Mouse (Mus musculus) neural tube, embryonic 14.5 days (tissue): ENCODE data around the gene Dnajc27. TPM values are rescaled to one million over a fixed set of nuclear protein-coding genes. Genes with fewer than 3 reads are reported as not detected.

Source experiments
- ATAC-seq: fragments of 200-750 bp; cut with Nextera tagmentation; 2 replicates; pipeline ENCODE4 v1.8.0; 2017; ENCODE audit warnings: low read depth, mild to moderate bottlenecking, moderate TSS enrichment, moderate library complexity
- H3K27ac ChIP-seq: fragments of 300-500 bp; sonication (generic); 2 replicates; pipeline ENCODE4 v1.5.1; 2014; ENCODE audit warnings: low read depth, mild to moderate bottlenecking, control low read depth, low read length, moderate library complexity, mixed read lengths
- H3K27me3 ChIP-seq: fragments of 300-500 bp; sonication (generic); 2 replicates; pipeline ENCODE4 v1.6.1; 2014; ENCODE audit warnings: low read length; ENCODE audit not compliant: control insufficient read depth, insufficient read depth
- H3K36me3 ChIP-seq: fragments of 300-500 bp; sonication (generic); 2 replicates; pipeline ENCODE4 v1.6.1; 2014; ENCODE audit warnings: low read length, mixed read lengths; ENCODE audit not compliant: control insufficient read depth, insufficient read depth
- H3K4me1 ChIP-seq: fragments of 300-500 bp; sonication (generic); 2 replicates; pipeline ENCODE4 v1.6.1; 2014; ENCODE audit warnings: low read length; ENCODE audit not compliant: control insufficient read depth, insufficient read depth
- H3K4me2 ChIP-seq: fragments of 300-500 bp; sonication (generic); 2 replicates; pipeline ENCODE4 v1.6.1; 2014; ENCODE audit warnings: mild to moderate bottlenecking, low read depth, low read length, control low read depth
- H3K4me3 ChIP-seq: fragments of 300-500 bp; sonication (generic); 2 replicates; pipeline ENCODE4 v1.5.1; 2014; ENCODE audit warnings: low read depth, low read length, control low read depth, mixed read lengths
- H3K9ac ChIP-seq: fragments of 300-500 bp; sonication (generic); replicated peaks from 2 replicates; pipeline ENCODE4 v1.6.1; 2014; ENCODE audit warnings: low read depth, mild to moderate bottlenecking, control low read depth, low read length, mixed read lengths
- H3K9me3 ChIP-seq: fragments of 300-500 bp; sonication (generic); 2 replicates; pipeline ENCODE4 v1.6.1; 2016; ENCODE audit warnings: low read length; ENCODE audit not compliant: control insufficient read depth
- WGBS: fragments of 180-500 bp; shearing (Covaris S2); extraction: QIAGEN DNeasy Blood & Tissue Kit; methylation state at CpG from one replicate; pipeline ENCODE4 v1.1.7; 2014; 5-methylcytosine and 5-hydroxymethylcytosine counted together
- polyA plus RNA-seq: library from polyadenylated mRNA; unstranded; fragments of >200 nt; fragmentation: Nextera tagmentation; extraction: Ambion mirVana; gene quantifications from 2 replicates; pipeline ENCODE4 v1.2.1, GENCODE M21; 2014

Gene Dnajc27
- polyA plus RNA-seq: 21.6 and 25.6 TPM in 2 replicates

DNA sequence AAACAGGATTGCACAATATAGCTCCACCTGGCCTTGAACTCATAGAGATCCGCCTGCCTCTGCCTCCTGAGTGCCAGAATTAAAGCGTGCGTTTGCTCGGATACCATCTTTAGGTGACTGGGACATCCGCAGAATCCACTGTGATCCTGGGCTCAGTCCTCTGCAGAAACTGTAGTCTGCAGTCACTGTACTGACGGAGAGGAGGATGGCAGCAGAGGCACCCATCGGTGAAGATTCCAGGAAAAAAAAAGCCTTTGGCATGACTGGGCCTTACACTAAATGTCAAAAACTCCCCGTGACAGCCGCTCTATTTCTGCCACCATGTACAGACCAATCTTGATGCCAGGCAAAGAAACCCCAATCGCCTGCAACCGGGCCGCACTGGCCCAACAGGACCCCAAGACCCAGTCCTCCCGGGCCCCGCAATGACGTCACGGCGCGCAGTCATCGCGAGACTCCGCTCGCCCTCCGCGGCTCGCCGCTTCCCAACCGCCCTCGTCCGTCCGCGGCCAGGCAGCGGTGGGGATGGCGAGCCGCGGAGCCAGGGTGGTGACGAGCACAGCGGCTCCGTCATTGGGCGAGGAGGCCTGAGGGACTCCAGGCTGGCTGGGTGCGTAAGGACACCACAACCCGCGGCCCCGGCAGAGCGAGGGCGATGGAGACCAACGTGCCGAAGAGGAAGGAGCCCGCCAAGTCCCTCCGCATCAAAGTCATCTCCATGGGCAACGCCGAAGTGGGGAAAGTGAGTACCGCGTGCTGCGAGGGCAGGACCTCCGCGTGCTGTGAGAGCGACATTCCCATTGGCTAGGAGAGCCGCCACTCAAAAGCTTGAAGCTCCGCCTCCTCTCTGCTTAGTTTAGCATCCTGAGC lies at the start of gene Dnajc27:
Gene Dnajc27, plus strand, starts transcription at position 452 of the 870 bp plus-strand sequence.
- Histone ChIP-seq H3K36me3 (peaks cover 14% of the 10 kb centered on the region), H3K27me3 (no peaks in the 10 kb centered on the region), H3K4me3 (peak within 1 kb of the TSS; percentile 52), H3K9me3 (no peaks in the 10 kb centered on the region), H3K4me1 (peaks cover 4% of the 10 kb centered on the region; the same call in 1 of the 2 replicates), H3K9ac (peak within 1 kb of the TSS; percentile 78), H3K4me2 (peak within 1 kb of the TSS; percentile 69), H3K27ac (peak within 1 kb of the TSS; percentile 98)
- peak; percentile 97 for ATAC-seq
- 4% methylated on average over 59 of the region's 59 CpGs for WGBS

DNA sequence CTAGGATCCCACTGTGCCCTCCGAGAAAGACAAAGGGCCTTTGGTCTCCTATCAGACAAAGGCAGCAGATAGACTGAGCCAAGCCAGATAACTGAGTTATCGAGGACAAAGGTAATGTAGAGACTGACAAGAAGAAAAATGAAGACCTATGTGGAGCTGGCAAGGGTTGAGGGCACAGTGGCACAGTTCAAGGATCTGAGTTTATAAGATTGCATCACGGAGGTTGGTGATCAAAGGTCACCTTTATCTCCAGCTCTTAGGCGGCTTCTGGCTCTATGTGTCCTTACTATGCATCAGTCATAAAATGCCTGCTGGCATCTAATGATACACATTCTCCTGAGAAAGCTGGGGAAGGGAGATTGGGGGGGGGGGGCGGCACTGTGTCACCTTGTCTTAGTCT lies 46.2 kb upstream of the Dnajc27 start:
- H3K27me3 ChIP-seq: no peaks in the 10 kb centered on the region
- peaks cover 12% of the 10 kb centered on the region for H3K4me1 ChIP-seq
- no peak overlapping the region for H3K4me3 ChIP-seq
- H3K9ac ChIP-seq: no peak overlapping the region
- no peak overlapping the region for H3K4me2 ChIP-seq
- no peaks in the 10 kb centered on the region for H3K9me3 ChIP-seq
- no peak for ATAC-seq
- no peaks in the 10 kb centered on the region for H3K36me3 ChIP-seq
- H3K27ac ChIP-seq: no peak overlapping the region
- WGBS: 89% methylated on average over 5 of the region's 5 CpGs

DNA sequence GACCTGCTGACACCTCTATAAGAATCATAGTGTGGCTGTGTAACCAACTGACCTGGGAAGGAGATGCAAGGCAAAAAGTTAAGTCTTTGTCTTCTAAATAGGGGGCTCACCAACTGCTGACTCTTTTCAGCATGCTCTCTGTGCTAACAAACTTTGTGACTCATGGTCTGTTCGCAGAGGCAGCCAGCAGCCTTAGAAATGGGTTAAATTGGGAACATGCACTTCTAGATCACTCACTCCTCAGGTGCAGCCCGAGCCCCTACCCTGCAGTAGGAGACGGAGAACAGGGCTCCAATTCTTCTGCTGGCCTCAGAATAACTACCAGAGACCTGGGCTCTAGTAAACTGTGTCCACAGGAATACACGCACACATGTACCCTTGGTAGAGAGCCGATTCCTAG lies 44.9 kb upstream of the Dnajc27 start:
- ATAC-seq: no peak
- Histone ChIP-seq H3K27ac (peak overlapping the region; percentile 18; the same call in 1 of the 2 replicates), H3K36me3 (no peaks in the 10 kb centered on the region)

DNA sequence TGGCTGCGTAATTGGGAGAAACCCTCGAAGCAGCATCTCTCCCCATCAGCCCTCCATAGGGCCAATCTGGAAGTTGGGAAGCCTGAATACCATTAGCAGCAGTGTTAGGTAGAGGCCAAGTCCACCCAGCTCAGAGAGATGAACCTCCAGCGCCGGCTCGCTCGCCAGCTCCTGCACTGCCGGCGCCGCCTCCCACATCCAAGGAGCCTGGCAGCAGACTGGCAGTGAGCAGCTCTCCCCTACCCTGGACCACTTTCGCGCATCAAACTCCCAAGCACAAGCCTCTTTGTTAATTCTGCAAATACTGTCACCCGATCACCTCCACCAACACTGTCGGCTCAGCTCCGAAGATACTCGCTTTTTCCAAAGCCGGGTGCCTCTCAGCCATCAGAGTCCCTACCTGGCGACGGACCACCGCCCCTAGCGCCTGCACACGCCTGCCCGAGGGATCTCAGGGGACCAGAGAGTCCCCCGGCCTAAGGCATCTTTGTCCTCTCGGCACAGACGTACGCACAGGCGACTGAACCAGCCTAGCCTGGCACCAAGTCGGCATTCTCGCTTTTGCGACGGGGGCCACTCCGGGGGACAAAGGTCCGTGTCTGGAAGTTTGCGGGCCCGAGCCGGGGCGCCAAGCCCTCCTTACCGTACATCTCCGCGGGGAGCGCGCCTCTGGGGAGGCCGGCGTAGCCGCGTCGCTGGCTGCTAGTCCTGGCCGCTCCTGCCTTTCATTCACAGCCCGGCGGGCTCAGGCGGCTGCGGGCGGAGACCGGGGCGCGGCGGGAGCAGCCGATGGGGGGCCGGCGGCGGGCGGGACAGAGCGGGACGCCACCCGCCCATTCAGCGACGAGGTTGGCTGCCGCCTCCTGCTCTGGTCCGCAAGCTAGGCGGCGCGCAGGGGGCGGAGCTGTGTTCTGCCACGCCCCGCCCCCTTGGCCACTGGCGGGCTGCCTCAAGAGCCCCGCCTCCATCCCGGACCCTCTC lies 44.0 kb upstream of the Dnajc27 start, which contains the start of gene Efr3b:
Gene Efr3b, minus strand, starts transcription at position 855 of the 981 bp plus-strand sequence.
- Histone ChIP-seq H3K9ac (peak within 1 kb of the TSS; percentile 83), H3K27me3 (no peaks in the 10 kb centered on the region), H3K36me3 (no peaks in the 10 kb centered on the region), H3K4me2 (peak within 1 kb of the TSS; percentile 70), H3K9me3 (no peaks in the 10 kb centered on the region), H3K27ac (peak within 1 kb of the TSS; percentile 75), H3K4me1 (peaks cover 12% of the 10 kb centered on the region), H3K4me3 (peak within 1 kb of the TSS; percentile 71)
- ATAC-seq: peak; percentile 96
- WGBS: under 1% methylated on average over 56 of the region's 78 CpGs

More for the DNA sequence above, 44.9 kb upstream of the Dnajc27 start:
- peaks cover 12% of the 10 kb centered on the region for H3K4me1 ChIP-seq
- WGBS: 23% methylated on average over 5 of the region's 5 CpGs
- H3K9me3 ChIP-seq: no peaks in the 10 kb centered on the region
- peak overlapping the region; percentile 71 for H3K4me3 ChIP-seq
- peak overlapping the region; percentile 70 for H3K4me2 ChIP-seq
- peak overlapping the region; percentile 83 for H3K9ac ChIP-seq
- H3K27me3 ChIP-seq: no peaks in the 10 kb centered on the region

DNA sequence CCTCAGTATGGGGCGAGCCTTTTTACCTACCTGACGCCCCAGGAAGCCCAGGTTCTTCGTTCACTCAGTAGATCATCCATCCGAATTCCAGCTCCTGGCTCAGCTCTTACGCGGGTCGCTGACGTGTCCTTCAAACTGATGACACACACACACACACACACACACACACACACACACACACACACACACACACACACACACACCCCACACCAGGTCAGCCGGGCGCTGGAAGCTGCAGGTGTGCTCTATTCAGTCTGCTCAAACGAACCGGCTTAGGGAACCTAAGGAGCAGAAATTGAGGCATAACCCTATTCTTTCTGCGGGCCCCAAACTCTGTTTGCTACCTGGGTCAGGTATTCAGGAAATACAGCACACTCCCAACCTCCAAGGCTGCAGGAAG lies 43.3 kb upstream of the Dnajc27 start:
- Histone ChIP-seq H3K9ac (peak overlapping the region; percentile 83; the same call in 1 of the 2 replicates), H3K4me1 (peaks cover 12% of the 10 kb centered on the region), H3K9me3 (no peaks in the 10 kb centered on the region), H3K36me3 (no peaks in the 10 kb centered on the region), H3K27ac (no peak overlapping the region; the same call in 1 of the 2 replicates), H3K27me3 (no peaks in the 10 kb centered on the region), H3K4me2 (peak overlapping the region; percentile 70), H3K4me3 (peak overlapping the region; percentile 71)
- 2% methylated on average over 13 of the region's 13 CpGs for WGBS
- no peak; the same call in 1 of the 2 replicates for ATAC-seq

DNA sequence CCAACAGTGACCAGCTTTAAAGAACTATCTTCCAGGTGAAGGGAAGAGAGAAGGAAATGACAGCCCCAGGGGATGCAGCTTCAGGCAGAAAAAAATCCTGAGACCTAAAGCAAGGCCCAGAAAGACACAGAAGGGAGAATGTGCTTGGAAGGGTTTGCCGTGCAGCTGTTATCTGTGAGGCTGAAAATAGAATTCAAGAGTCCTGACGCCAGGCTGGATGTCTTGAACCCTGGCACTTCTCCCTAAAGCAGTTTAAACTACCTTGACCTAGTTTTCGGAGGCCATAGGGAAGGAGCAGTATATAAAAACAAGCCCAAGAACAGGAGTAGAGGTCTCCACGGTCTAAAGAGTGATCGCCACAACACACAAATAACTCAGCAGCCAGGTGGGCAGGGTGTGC lies 40.0 kb upstream of the Dnajc27 start:
- no peak for ATAC-seq
- 83% methylated on average over 5 of the region's 5 CpGs for WGBS

DNA sequence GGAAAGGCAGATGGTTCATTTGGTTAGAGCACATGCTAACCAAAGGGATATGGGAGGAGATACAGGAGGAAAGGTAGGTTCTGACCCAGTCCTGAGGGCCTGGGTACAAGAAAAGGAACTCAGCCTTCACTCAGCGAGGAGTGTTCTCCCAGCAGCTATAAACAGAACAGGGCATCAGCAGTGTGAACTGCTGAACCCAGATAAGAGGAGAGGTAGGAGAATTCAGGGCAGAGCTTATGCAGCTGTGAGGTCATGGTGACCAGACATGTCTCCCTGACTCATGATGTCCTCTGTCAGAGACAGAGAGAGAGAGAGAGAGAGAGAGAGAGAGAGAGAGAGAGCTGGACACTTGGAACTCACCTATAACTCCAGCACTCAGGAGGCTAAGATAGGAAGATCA lies 36.4 kb upstream of the Dnajc27 start:
- no peak overlapping the region for H3K4me3 ChIP-seq
- H3K9ac ChIP-seq: no peak overlapping the region
- H3K4me2 ChIP-seq: no peak overlapping the region
- 83% methylated on average over 1 of the region's 1 CpGs for WGBS
- H3K4me1 ChIP-seq: no peaks in the 10 kb centered on the region
- ATAC-seq: no peak
- no peaks in the 10 kb centered on the region for H3K9me3 ChIP-seq
- H3K36me3 ChIP-seq: no peaks in the 10 kb centered on the region
- no peaks in the 10 kb centered on the region for H3K27me3 ChIP-seq
- H3K27ac ChIP-seq: no peak overlapping the region

More for the DNA sequence above, 40.0 kb upstream of the Dnajc27 start:
- peaks cover 3% of the 10 kb centered on the region; the same call in 1 of the 2 replicates for H3K4me1 ChIP-seq
- H3K9me3 ChIP-seq: no peaks in the 10 kb centered on the region
- no peak overlapping the region for H3K9ac ChIP-seq
- no peaks in the 10 kb centered on the region for H3K27me3 ChIP-seq
- no peaks in the 10 kb centered on the region for H3K36me3 ChIP-seq
- no peak overlapping the region for H3K4me2 ChIP-seq
- no peak overlapping the region for H3K4me3 ChIP-seq
- H3K27ac ChIP-seq: no peak overlapping the region

DNA sequence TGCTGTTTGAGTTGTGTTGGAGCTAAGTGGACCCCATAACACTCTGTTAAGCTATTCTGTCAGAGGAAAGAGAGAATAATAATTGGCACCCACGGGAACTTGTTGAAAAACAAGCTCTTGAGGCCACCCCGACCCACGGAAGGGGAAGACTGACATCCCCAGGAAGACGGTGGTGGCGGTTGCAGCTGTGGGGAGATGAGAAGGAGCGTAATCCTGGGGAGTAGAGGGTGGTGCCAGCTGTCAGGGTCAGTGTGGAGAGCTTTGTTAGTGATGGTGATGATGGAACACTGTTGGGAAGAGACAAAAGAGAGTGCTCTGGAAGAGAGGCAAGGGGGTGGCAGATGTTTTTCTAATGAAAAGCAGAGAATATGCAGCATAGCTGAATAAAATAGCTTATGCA lies 34.4 kb upstream of the Dnajc27 start:
- H3K4me2 ChIP-seq: no peak overlapping the region
- no peaks in the 10 kb centered on the region for H3K9me3 ChIP-seq
- no peaks in the 10 kb centered on the region for H3K36me3 ChIP-seq
- no peaks in the 10 kb centered on the region for H3K27me3 ChIP-seq
- ATAC-seq: no peak
- H3K4me3 ChIP-seq: no peak overlapping the region
- 59% methylated on average over 6 of the region's 6 CpGs for WGBS
- H3K9ac ChIP-seq: no peak overlapping the region
- H3K4me1 ChIP-seq: no peaks in the 10 kb centered on the region
- H3K27ac ChIP-seq: no peak overlapping the region
